Mouse (Mus musculus) CH12.LX (cell line): ENCODE measurements at regions not wholly inside any gene's neighbourhood (a gene's known extent, or its start where the extent isn't known, plus 50 kb on each side); places are given as distances from the start of the nearest gene placed in this dataset.

Source experiments
- DNase-seq: peaks from one replicate; pipeline ENCODE4 v3.0.0-alpha.2; 2013; ENCODE audit errors: extremely low read depth
- H3K27ac ChIP-seq: 2 replicates; pipeline ENCODE4 v1.5.1; 2012; ENCODE audit warnings: low read depth, mild to moderate bottlenecking, control low read depth, moderate library complexity; ENCODE audit not compliant: insufficient read depth
- H3K27me3 ChIP-seq: replicated peaks from 2 replicates; pipeline ENCODE3; 2012; ENCODE audit warnings: inconsistent platforms
- H3K36me3 ChIP-seq, 2 experiments: replicated peaks in 1 of 2; 2 replicates each; pipeline versions ENCODE3 to v1.6.1; 2012; ENCODE audit warnings: inconsistent platforms in 1 of 2, low read length in 1 of 2, mild to moderate bottlenecking in 1 of 2, mixed read lengths in 1 of 2, moderate library complexity in 1 of 2; ENCODE audit not compliant: control insufficient read depth in 1 of 2, insufficient read depth in 1 of 2
- H3K4me1 ChIP-seq, 2 experiments: 2 replicates each; pipeline ENCODE4 v1.6.1; 2012; ENCODE audit warnings: inconsistent platforms in 1 of 2, moderate library complexity in 1 of 2; ENCODE audit not compliant: insufficient read depth in 2 of 2, control insufficient read depth in 1 of 2
- H3K4me2 ChIP-seq: 2 replicates; pipeline ENCODE4 v1.6.1; 2012; ENCODE audit warnings: low read depth, mild to moderate bottlenecking, control low read depth; ENCODE audit not compliant: poor library complexity, insufficient read depth, severe bottlenecking
- H3K4me3 ChIP-seq, 3 experiments: fragments of 150-350 bp in 1 of 3; sonication (generic) in 1 of 3; replicated peaks in 1 of 3; 2 replicates each; pipeline versions ENCODE3 to v1.5.1; 2011 to 2012; ENCODE audit warnings: low read depth in 2 of 3, low read length in 2 of 3, mild to moderate bottlenecking in 2 of 3, moderate library complexity in 2 of 3, control low read depth in 1 of 3, improper control_type of control experiment in 1 of 3, inconsistent platforms in 1 of 3, mixed read lengths in 1 of 3; ENCODE audit not compliant: poor library complexity in 1 of 3
- H3K79me2 ChIP-seq: replicated peaks from 2 replicates; pipeline ENCODE4 v1.6.1; 2012; ENCODE audit warnings: mild to moderate bottlenecking, moderate library complexity; ENCODE audit not compliant: control insufficient read depth, poor library complexity, insufficient read depth, severe bottlenecking; ENCODE audit errors: extremely low read depth
- H3K9ac ChIP-seq: 2 replicates; pipeline ENCODE4 v1.6.1; 2012; ENCODE audit warnings: low read depth, mild to moderate bottlenecking, control low read depth, moderate library complexity; ENCODE audit not compliant: insufficient read depth
- H3K9me3 ChIP-seq: replicated peaks from 2 replicates; pipeline ENCODE3; 2012; ENCODE audit warnings: low read length, inconsistent platforms, mixed read lengths
- BHLHE40 ChIP-seq: IDR thresholded peaks from 2 replicates; pipeline ENCODE4 v1.6.1; 2011; ENCODE audit warnings: mild to moderate bottlenecking, low read depth, low read length, improper control_type of control experiment
- CHD1 ChIP-seq: IDR thresholded peaks from 2 replicates; pipeline ENCODE4 v1.6.1; 2012; ENCODE audit warnings: low read depth, low read length, improper control_type of control experiment, inconsistent platforms
- CHD2 ChIP-seq: IDR thresholded peaks from 2 replicates; pipeline ENCODE4 v1.6.1; 2011; ENCODE audit warnings: low read length, improper control_type of control experiment
- CTCF ChIP-seq, 2 experiments: IDR thresholded peaks in 1 of 2; conservative IDR thresholded peaks in 1 of 2; 2 replicates each; pipeline ENCODE4 v1.5.1; 2011 to 2012; ENCODE audit warnings: low read depth in 2 of 2, low read length in 2 of 2, improper control_type of control experiment in 1 of 2, inconsistent platforms in 1 of 2, mild to moderate bottlenecking in 1 of 2, moderate library complexity in 1 of 2
- ELF1 ChIP-seq: IDR thresholded peaks from 2 replicates; pipeline ENCODE4 v1.6.1; 2014; ENCODE audit warnings: low read depth, mild to moderate bottlenecking, inconsistent platforms, low read length, improper control_type of control experiment
- HCFC1 ChIP-seq: IDR thresholded peaks from 2 replicates; pipeline ENCODE4 v1.6.1; 2012; ENCODE audit warnings: low read depth, mild to moderate bottlenecking, inconsistent platforms, low read length, improper control_type of control experiment
- IRF4 ChIP-seq: IDR thresholded peaks from 2 replicates; pipeline ENCODE4 v1.6.1; 2014; ENCODE audit warnings: low read depth, mild to moderate bottlenecking, inconsistent platforms, low read length, improper control_type of control experiment
- JUND ChIP-seq: conservative IDR thresholded peaks from 2 replicates; pipeline ENCODE4 v1.6.1; 2011; ENCODE audit warnings: low read depth, low read length, improper control_type of control experiment
- MAX ChIP-seq: IDR thresholded peaks from 2 replicates; pipeline ENCODE4 v1.6.1; 2011; ENCODE audit warnings: low read length, improper control_type of control experiment
- NELFE ChIP-seq: IDR thresholded peaks from 2 replicates; pipeline ENCODE4 v1.6.1; 2011; ENCODE audit warnings: low read depth, low read length, improper control_type of control experiment
- NRF1 ChIP-seq: IDR thresholded peaks from 2 replicates; pipeline ENCODE4 v1.6.1; 2014; ENCODE audit warnings: low read depth, mild to moderate bottlenecking, inconsistent platforms, low read length, improper control_type of control experiment, moderate library complexity
- PAX5 ChIP-seq: IDR thresholded peaks from 2 replicates; pipeline ENCODE4 v1.6.1; 2012; ENCODE audit warnings: low read length, inconsistent platforms, mixed read lengths
- POLR2AphosphoS2 ChIP-seq: IDR thresholded peaks from 2 replicates; pipeline ENCODE4 v1.6.1; 2011; ENCODE audit warnings: low read depth, low read length, improper control_type of control experiment
- RCOR1 ChIP-seq: conservative IDR thresholded peaks from 2 replicates; pipeline ENCODE4 v1.6.1; 2012; ENCODE audit warnings: low read depth, mild to moderate bottlenecking, inconsistent platforms, low read length, improper control_type of control experiment
- TBP ChIP-seq: conservative IDR thresholded peaks from 2 replicates; pipeline ENCODE4 v1.6.1; 2011; ENCODE audit warnings: low read depth, low read length, improper control_type of control experiment
- TCF12 ChIP-seq: IDR thresholded peaks from 2 replicates; pipeline ENCODE4 v1.6.1; 2014; ENCODE audit warnings: low read depth, mild to moderate bottlenecking, inconsistent platforms, low read length, improper control_type of control experiment
- USF1 ChIP-seq: IDR thresholded peaks from 2 replicates; pipeline ENCODE4 v1.6.1; 2014; ENCODE audit warnings: low read depth, mild to moderate bottlenecking, inconsistent platforms, low read length, improper control_type of control experiment
- USF2 ChIP-seq: conservative IDR thresholded peaks from 2 replicates; pipeline ENCODE4 v1.6.1; 2011; ENCODE audit warnings: low read depth, low read length, improper control_type of control experiment
- ZC3H11A ChIP-seq: IDR thresholded peaks from 2 replicates; pipeline ENCODE4 v1.6.1; 2012; ENCODE audit warnings: low read depth, mild to moderate bottlenecking, inconsistent platforms, low read length, improper control_type of control experiment
- ZNF384 ChIP-seq: IDR thresholded peaks from 2 replicates; pipeline ENCODE4 v1.6.1; 2012; ENCODE audit warnings: low read depth, low read length, improper control_type of control experiment, inconsistent platforms
- dilution Hi-C: fragments of 300-500 bp; cut with MboI; formaldehyde crosslinking; loops from 2 replicates; pipeline ENCODE4 v1.14.3; 2020; ENCODE audit warnings: low sequenced_read_pairs; ENCODE audit not compliant: extremely low pct_unique_long_range_greater_than_20kb, extremely low pct_ligation_motif_present
- in situ Hi-C: fragments of 300-500 bp; cut with MboI; formaldehyde crosslinking; loops from 3 replicates; pipeline ENCODE4 v1.14.3; 2019; ENCODE audit warnings: low sequenced_read_pairs, low pct_ligation_motif_present, low pct_unique_long_range_greater_than_20kb, mixed read lengths

DNA sequence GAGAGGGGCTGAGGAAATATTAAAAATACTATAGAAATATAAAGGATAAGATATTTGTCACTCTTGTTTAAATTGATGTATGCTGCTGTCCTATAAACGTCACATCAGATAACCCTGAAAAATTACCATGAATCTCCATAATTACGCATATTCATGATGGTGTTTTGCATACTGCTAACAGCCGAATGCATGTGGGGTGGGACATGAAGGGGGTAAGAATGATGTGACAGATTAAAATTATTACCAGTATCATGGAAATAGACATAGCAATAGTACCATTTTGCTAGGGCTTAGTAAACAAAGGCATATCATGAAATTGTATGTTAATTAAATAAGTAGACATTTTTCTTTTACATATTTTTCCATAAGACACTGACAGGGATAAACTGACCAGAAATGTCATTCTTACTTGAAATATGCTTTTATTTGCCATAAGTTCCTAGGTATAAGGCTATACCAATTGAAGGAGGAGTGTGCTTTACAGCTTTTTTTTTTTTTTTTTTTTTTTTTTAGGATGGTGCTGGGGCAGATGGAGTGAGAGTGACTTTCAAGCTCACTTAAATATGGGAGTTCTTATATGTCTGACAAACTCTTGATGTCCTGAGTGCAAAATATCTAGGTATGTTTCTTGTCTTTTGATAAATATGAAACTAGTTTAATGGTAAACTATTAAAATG lies 349.8 kb upstream of the Tmem161b start:
- no peak for TF ChIP-seq BHLHE40
- no peak for TF ChIP-seq IRF4
- TF ChIP-seq POLR2AphosphoS2: no peak
- no peak for TF ChIP-seq NELFE
- no peak for TF ChIP-seq PAX5
- no peak for TF ChIP-seq MAX
- peak; percentile 58 for TF ChIP-seq ZNF384
- TF ChIP-seq HCFC1: no peak
- no peak for DNase-seq
- no peaks in the 10 kb centered on the region for H3K79me2 ChIP-seq
- in situ Hi-C loops: no loop called here
- no peak overlapping the region for H3K4me2 ChIP-seq
- H3K4me1 ChIP-seq: peaks cover 0 to 5% of the 10 kb centered on the region in 2 experiments; a peak in 1 of 4 replicates
- H3K27ac ChIP-seq: no peak overlapping the region
- H3K9me3 ChIP-seq: no peaks in the 10 kb centered on the region
- dilution Hi-C loops: no loop called here
- no peaks in the 10 kb centered on the region for H3K36me3 ChIP-seq
- H3K4me3 ChIP-seq: no peak overlapping the region
- H3K9ac ChIP-seq: no peak overlapping the region
- H3K27me3 ChIP-seq: no peaks in the 10 kb centered on the region

DNA sequence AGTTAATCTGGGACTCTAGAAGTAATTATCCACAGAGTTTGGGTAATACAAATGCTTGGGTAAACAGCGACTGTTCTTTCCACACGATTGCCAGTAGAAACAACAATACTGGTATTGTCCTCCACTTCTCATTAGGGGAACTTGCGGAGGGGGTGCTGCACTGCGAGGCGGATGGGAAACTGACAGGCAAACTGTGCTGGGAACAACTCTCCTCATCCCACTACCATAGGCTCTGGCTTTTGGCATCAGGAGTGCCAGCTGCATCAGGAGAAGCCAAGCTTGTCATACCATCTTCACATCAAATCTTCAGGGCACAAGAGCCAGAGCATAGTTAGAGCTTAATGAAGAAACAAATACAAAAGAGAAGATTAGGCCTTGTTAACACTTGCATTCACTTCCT lies 349.2 kb upstream of the Tmem161b start:
- no peaks in the 10 kb centered on the region for H3K79me2 ChIP-seq
- no peaks in the 10 kb centered on the region for H3K9me3 ChIP-seq
- no peaks in the 10 kb centered on the region for H3K27me3 ChIP-seq
- in situ Hi-C loops: no loop called here
- H3K36me3 ChIP-seq: no peaks in the 10 kb centered on the region
- no peak overlapping the region for H3K4me2 ChIP-seq
- H3K9ac ChIP-seq: no peak overlapping the region
- H3K4me1 ChIP-seq: peaks cover 0 to 5% of the 10 kb centered on the region in 2 experiments; a peak in 1 of 4 replicates
- H3K4me3 ChIP-seq: no peak overlapping the region
- H3K27ac ChIP-seq: no peak overlapping the region
- no peak for DNase-seq
- TF ChIP-seq USF2: no peak
- no peak for TF ChIP-seq NELFE
- no peak for TF ChIP-seq ELF1
- no peak for TF ChIP-seq TCF12
- TF ChIP-seq NRF1: no peak
- no peak for TF ChIP-seq RCOR1
- no peak for TF ChIP-seq TBP
- no peak for TF ChIP-seq CHD2
- no peak for TF ChIP-seq CTCF (conservative IDR thresholded peaks at IDR 0.05 in 1 of 2, IDR thresholded peaks at IDR 0.05 in 1 of 2; ENCODE audit: low read depth in 2 of 2, low read length in 2 of 2)
- TF ChIP-seq ZC3H11A: no peak
- TF ChIP-seq JUND: no peak
- no peak for TF ChIP-seq USF1
- no peak for TF ChIP-seq CHD1
- TF ChIP-seq IRF4: no peak
- dilution Hi-C loops: no loop called here
